Mouse (Mus musculus) E14TG2a.4 (cell line): ENCODE data around the gene Cct4.

Source experiments
- CTCF ChIP-seq: conservative IDR thresholded peaks from 2 replicates; pipeline ENCODE4 v1.5.1; 2014; ENCODE audit warnings: low read length
- NANOG ChIP-seq: IDR thresholded peaks from 2 replicates; pipeline ENCODE4 v1.6.1; 2014; ENCODE audit warnings: borderline replicate concordance, low read length, mixed read lengths
- POU5F1 ChIP-seq: IDR thresholded peaks from 2 replicates; pipeline ENCODE4 v1.6.1; 2014; ENCODE audit warnings: low read length, borderline replicate concordance

GRCm38 (mm10) chr11:23020116-23020770, 29.9 kb downstream of the Cct4 start:
- no peak for TF ChIP-seq CTCF
- no peak for TF ChIP-seq NANOG
- TF ChIP-seq POU5F1 = no peak
